Mouse (Mus musculus) intestine, embryonic 16.5 days (tissue): Measurements from ENCODE around the gene Hmgb1. TPM values are rescaled to one million over a fixed set of nuclear protein-coding genes. Genes with fewer than 3 reads are reported as not detected.

ENCODE experiments used
- ATAC-seq: fragments of 200-750 bp; cut with Nextera tagmentation; 2 replicates; pipeline ENCODE4 v1.8.0; 2017; ENCODE audit warnings: moderate TSS enrichment, moderate library complexity
- H3K27ac ChIP-seq: fragments of 300-500 bp; sonication (generic); 2 replicates; pipeline ENCODE4 v1.5.1; 2014; ENCODE audit warnings: mild to moderate bottlenecking, low read length
- H3K27me3 ChIP-seq: fragments of 300-500 bp; sonication (generic); replicated peaks from 2 replicates; pipeline ENCODE4 v1.6.1; 2014; ENCODE audit warnings: low read length, control low read depth, mixed read lengths; ENCODE audit not compliant: control insufficient read depth, insufficient read depth
- H3K36me3 ChIP-seq: fragments of 300-500 bp; sonication (generic); 2 replicates; pipeline ENCODE4 v1.6.1; 2014; ENCODE audit warnings: low read length, control low read depth; ENCODE audit not compliant: control insufficient read depth, insufficient read depth
- H3K4me1 ChIP-seq: fragments of 300-500 bp; sonication (generic); 2 replicates; pipeline ENCODE4 v1.6.1; 2014; ENCODE audit warnings: low read length, control low read depth, mixed read lengths; ENCODE audit not compliant: control insufficient read depth, insufficient read depth
- H3K4me2 ChIP-seq: fragments of 300-500 bp; sonication (generic); 2 replicates; pipeline ENCODE4 v1.6.1; 2014; ENCODE audit warnings: low read depth, low read length, control low read depth
- H3K4me3 ChIP-seq: fragments of 300-500 bp; sonication (generic); 2 replicates; pipeline ENCODE4 v1.5.1; 2014; ENCODE audit warnings: mild to moderate bottlenecking, low read length
- H3K9ac ChIP-seq: fragments of 300-500 bp; sonication (generic); 2 replicates; pipeline ENCODE4 v1.6.1; 2014; ENCODE audit warnings: low read depth, low read length
- H3K9me3 ChIP-seq: fragments of 300-500 bp; sonication (generic); 2 replicates; pipeline ENCODE4 v1.6.1; 2016; ENCODE audit warnings: low read length, control low read depth; ENCODE audit not compliant: control insufficient read depth
- WGBS: fragments of 180-500 bp; shearing (Covaris S2); extraction: QIAGEN DNeasy Blood & Tissue Kit; methylation state at CpG from one replicate; pipeline ENCODE4 v1.1.7; 2014; 5-methylcytosine and 5-hydroxymethylcytosine counted together
- polyA plus RNA-seq: library from polyadenylated mRNA; unstranded; fragments of >200 nt; fragmentation: Nextera tagmentation; extraction: Ambion mirVana; gene quantifications from 2 replicates; pipeline ENCODE4 v1.2.1, GENCODE M21; 2015

Hmgb1 gene
- polyA plus RNA-seq, 1 experiment from 2014 or later = 921 TPM

- no peak for ATAC-seq
- 75% methylated on average over 4 of the region's 4 CpGs for WGBS
Measured at GRCm38 (mm10) chr5:149212806-149213205, 28.5 kb upstream of the Hmgb1 start.

GRCm38 (mm10) chr5:149211041-149211440, 26.8 kb upstream of the Hmgb1 start:
- H3K27ac ChIP-seq = no peak overlapping the region
- WGBS = 93% methylated on average over 4 of the region's 4 CpGs
- no peak for ATAC-seq
- no peak overlapping the region for H3K9ac ChIP-seq
- no peak overlapping the region for H3K4me2 ChIP-seq
- no peaks in the 10 kb centered on the region for H3K4me1 ChIP-seq
- peaks cover 10% of the 10 kb centered on the region for H3K36me3 ChIP-seq
- no peaks in the 10 kb centered on the region for H3K27me3 ChIP-seq
- no peaks in the 10 kb centered on the region for H3K9me3 ChIP-seq
- H3K4me3 ChIP-seq = no peak overlapping the region

More at GRCm38 (mm10) chr5:149212806-149213205, 28.5 kb upstream of the Hmgb1 start:
- no peak overlapping the region for H3K4me2 ChIP-seq
- H3K4me3 ChIP-seq = no peak overlapping the region
- H3K4me1 ChIP-seq = no peaks in the 10 kb centered on the region
- H3K36me3 ChIP-seq = peaks cover 10% of the 10 kb centered on the region
- H3K9me3 ChIP-seq = no peaks in the 10 kb centered on the region
- no peaks in the 10 kb centered on the region for H3K27me3 ChIP-seq
- H3K9ac ChIP-seq = no peak overlapping the region
- no peak overlapping the region for H3K27ac ChIP-seq

DNA sequence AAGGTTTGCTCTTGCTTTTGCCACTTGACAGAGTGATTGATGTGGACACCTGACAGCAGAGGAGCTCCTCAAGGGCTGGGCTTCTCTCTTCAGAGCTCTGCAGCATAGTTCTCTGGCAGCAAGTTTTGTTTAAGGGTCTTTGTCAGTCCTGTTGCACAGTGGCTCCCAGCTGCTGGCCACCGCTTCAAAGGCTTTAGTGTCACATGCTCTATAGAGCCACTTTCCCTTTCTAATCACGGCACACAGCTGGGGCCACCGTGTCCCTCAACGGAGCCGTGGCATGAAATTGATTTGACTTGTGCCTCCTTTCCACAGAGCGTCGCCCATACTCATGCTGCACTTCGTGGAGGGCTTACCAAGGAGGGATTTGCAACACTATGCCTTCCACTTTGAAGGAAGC, 25.0 kb upstream of the Hmgb1 start:
- no peak for ATAC-seq
- Histone ChIP-seq H3K4me3 (no peak overlapping the region), H3K36me3 (peaks cover 14% of the 10 kb centered on the region), H3K9ac (no peak overlapping the region), H3K27me3 (no peaks in the 10 kb centered on the region), H3K9me3 (no peaks in the 10 kb centered on the region), H3K27ac (no peak overlapping the region), H3K4me2 (no peak overlapping the region), H3K4me1 (no peaks in the 10 kb centered on the region)
- WGBS = 82% methylated on average over 8 of the region's 8 CpGs

DNA sequence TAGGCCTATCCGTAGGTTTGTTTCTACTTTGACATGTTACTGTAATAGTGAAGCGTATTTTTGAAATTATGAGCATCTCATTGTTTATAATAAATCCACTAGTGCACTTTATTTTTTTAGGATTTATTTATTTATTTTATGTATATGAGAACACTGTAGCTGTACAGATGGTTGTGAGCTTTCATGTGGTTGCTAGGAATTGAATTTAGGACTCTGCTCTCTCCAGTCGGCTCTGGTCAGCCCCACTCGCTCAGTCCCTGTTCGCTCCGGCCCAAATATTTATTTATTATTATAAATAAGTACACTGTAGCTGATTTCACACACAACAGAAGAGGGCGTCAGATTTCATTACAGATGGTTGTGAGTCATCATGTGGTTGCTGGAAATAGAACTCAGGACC, 24.5 kb upstream of the Hmgb1 start:
- H3K9ac ChIP-seq = no peak overlapping the region
- no peaks in the 10 kb centered on the region for H3K4me1 ChIP-seq
- no peak overlapping the region for H3K4me3 ChIP-seq
- H3K4me2 ChIP-seq = no peak overlapping the region
- H3K36me3 ChIP-seq = peaks cover 19% of the 10 kb centered on the region
- no peak overlapping the region for H3K27ac ChIP-seq
- 80% methylated on average over 7 of the region's 7 CpGs for WGBS
- no peak for ATAC-seq
- H3K27me3 ChIP-seq = no peaks in the 10 kb centered on the region
- H3K9me3 ChIP-seq = no peaks in the 10 kb centered on the region

GRCm38 (mm10) chr5:149207661-149208060, 23.4 kb upstream of the Hmgb1 start:
- Histone ChIP-seq H3K4me1 (no peaks in the 10 kb centered on the region), H3K36me3 (peaks cover 24% of the 10 kb centered on the region), H3K4me2 (no peak overlapping the region), H3K4me3 (no peak overlapping the region), H3K9ac (no peak overlapping the region), H3K27me3 (no peaks in the 10 kb centered on the region), H3K27ac (no peak overlapping the region), H3K9me3 (no peaks in the 10 kb centered on the region)
- 79% methylated on average over 6 of the region's 6 CpGs for WGBS
- no peak for ATAC-seq

DNA sequence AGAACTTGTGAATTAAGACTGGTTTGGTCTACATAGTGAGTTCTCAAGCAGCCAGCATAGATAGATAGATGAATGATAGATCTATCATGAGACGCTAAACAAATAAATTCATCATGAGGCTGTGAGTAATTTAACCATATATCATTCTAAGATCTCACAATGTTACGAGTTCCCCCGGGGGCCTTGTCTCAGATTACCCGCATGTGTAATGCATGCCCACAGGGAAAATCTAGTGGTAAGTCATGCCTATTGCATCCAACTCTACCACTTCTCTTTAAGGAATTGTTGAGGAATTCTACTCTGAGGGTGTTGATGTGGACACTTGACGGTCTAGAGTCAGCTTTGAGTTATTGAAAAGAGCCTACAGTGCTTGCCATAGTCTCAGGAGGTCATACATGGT, 22.0 kb upstream of the Hmgb1 start:
- 85% methylated on average over 5 of the region's 5 CpGs for WGBS
- Histone ChIP-seq H3K4me2 (no peak overlapping the region), H3K9me3 (no peaks in the 10 kb centered on the region), H3K36me3 (peaks cover 24% of the 10 kb centered on the region), H3K9ac (no peak overlapping the region), H3K27ac (no peak overlapping the region), H3K27me3 (no peaks in the 10 kb centered on the region), H3K4me3 (no peak overlapping the region), H3K4me1 (no peaks in the 10 kb centered on the region)
- ATAC-seq = no peak

DNA sequence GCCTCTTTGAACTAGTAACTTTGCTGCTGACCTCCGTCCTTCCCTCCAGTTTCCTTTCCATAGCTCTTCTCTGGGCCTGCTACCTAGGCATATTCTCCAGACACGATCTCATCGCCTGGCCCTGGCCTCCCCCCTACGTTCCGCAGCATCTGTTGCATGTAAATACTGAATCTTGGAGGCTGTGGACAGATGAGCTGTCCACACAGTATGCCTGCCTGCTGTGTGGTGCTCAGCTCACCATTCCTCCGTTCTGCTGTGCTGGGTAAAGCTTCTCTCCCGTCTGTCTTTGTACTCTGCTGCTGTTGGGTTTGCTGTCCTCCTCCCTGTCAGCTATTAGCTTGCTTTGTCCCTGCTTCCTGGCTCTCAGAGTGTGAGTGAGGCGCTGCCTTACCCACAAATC, 21.0 kb upstream of the Hmgb1 start:
- H3K27ac ChIP-seq = no peak overlapping the region
- H3K4me1 ChIP-seq = no peaks in the 10 kb centered on the region
- no peak overlapping the region for H3K4me2 ChIP-seq
- H3K9ac ChIP-seq = no peak overlapping the region
- no peak overlapping the region for H3K4me3 ChIP-seq
- peaks cover 23% of the 10 kb centered on the region for H3K36me3 ChIP-seq
- no peak for ATAC-seq
- 73% methylated on average over 8 of the region's 8 CpGs for WGBS
- H3K27me3 ChIP-seq = no peaks in the 10 kb centered on the region
- no peaks in the 10 kb centered on the region for H3K9me3 ChIP-seq

DNA sequence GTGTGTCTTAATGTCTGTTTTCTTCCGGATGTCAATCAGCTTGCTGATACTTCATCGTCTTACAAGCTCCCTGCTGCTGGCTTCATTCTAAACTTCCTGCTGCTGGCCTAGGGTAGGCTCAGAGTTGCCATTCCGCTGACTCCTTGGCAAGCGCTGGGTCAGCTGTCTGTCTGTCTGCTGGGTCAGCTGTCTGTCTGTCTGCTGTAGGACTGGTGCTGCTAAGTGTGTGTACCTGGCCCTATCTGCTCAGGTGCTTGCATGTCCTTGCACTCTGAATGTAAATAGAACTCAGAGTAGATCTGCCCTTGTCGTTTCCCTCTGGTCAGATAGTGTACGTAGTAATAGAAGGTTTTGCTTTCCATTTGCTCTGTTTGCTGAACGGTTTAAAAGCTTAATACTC, 20.5 kb upstream of the Hmgb1 start:
- Histone ChIP-seq H3K27ac (no peak overlapping the region), H3K4me1 (no peaks in the 10 kb centered on the region), H3K9me3 (no peaks in the 10 kb centered on the region), H3K9ac (no peak overlapping the region), H3K27me3 (no peaks in the 10 kb centered on the region), H3K4me2 (no peak overlapping the region), H3K4me3 (no peak overlapping the region), H3K36me3 (peaks cover 21% of the 10 kb centered on the region)
- ATAC-seq = no peak; the same call in 1 of the 2 replicates
- WGBS = 80% methylated on average over 7 of the region's 7 CpGs

GRCm38 (mm10) chr5:149203796-149204375, 19.6 kb upstream of the Hmgb1 start:
- 80% methylated on average over 4 of the region's 4 CpGs for WGBS
- no peak for ATAC-seq
- Histone ChIP-seq H3K36me3 (peaks cover 27% of the 10 kb centered on the region), H3K27me3 (no peaks in the 10 kb centered on the region), H3K4me3 (no peak overlapping the region), H3K9ac (no peak overlapping the region), H3K9me3 (no peaks in the 10 kb centered on the region), H3K4me2 (no peak overlapping the region), H3K27ac (no peak overlapping the region), H3K4me1 (no peaks in the 10 kb centered on the region)

- no peaks in the 10 kb centered on the region for H3K27me3 ChIP-seq
- H3K9me3 ChIP-seq = no peaks in the 10 kb centered on the region
- no peak for ATAC-seq
- H3K27ac ChIP-seq = no peak overlapping the region
- 74% methylated on average over 5 of the region's 5 CpGs for WGBS
- H3K9ac ChIP-seq = no peak overlapping the region
- no peak overlapping the region for H3K4me3 ChIP-seq
- peaks cover 28% of the 10 kb centered on the region for H3K36me3 ChIP-seq
- H3K4me1 ChIP-seq = no peaks in the 10 kb centered on the region
- H3K4me2 ChIP-seq = no peak overlapping the region
Measured at GRCm38 (mm10) chr5:149202941-149203340, 18.7 kb upstream of the Hmgb1 start.
